Mouse (Mus musculus) embryonic facial prominence, embryonic 12.5 days (tissue): ENCODE measurements at regions not wholly inside any gene's neighbourhood (a gene's known extent, or its start where the extent isn't known, plus 50 kb on each side); places are given as distances from the start of the nearest gene placed in this dataset.
"Not testable (repeated sequence)": the region's sequence is repeated elsewhere in the genome, so short reads cannot be mapped to it uniquely, and the experiment has no call there.

ENCODE experiments used
- ATAC-seq: fragments of 200-750 bp; cut with Nextera tagmentation; 2 replicates; pipeline ENCODE4 v1.8.0; 2017; ENCODE audit not compliant: insufficient number of reproducible peaks, insufficient read depth, low FRiP score, low TSS enrichment
- H3K27ac ChIP-seq: fragments of 300-500 bp; sonication (generic); 2 replicates; pipeline ENCODE4 v1.5.1; 2016; ENCODE audit warnings: mild to moderate bottlenecking
- H3K27me3 ChIP-seq: fragments of 300-500 bp; sonication (generic); 2 replicates; pipeline ENCODE4 v1.6.1; 2016; ENCODE audit warnings: mild to moderate bottlenecking, moderate library complexity
- H3K36me3 ChIP-seq: fragments of 300-500 bp; sonication (generic); 2 replicates; pipeline ENCODE4 v1.6.1; 2016; ENCODE audit warnings: mild to moderate bottlenecking
- H3K4me1 ChIP-seq: fragments of 300-500 bp; sonication (generic); 2 replicates; pipeline ENCODE4 v1.6.1; 2016
- H3K4me2 ChIP-seq: fragments of 300-500 bp; sonication (generic); replicated peaks from 2 replicates; pipeline ENCODE4 v1.6.1; 2016; ENCODE audit warnings: mild to moderate bottlenecking, moderate library complexity
- H3K4me3 ChIP-seq: fragments of 300-500 bp; sonication (generic); 2 replicates; pipeline ENCODE4 v1.5.1; 2016; ENCODE audit warnings: mild to moderate bottlenecking
- H3K9ac ChIP-seq: fragments of 300-500 bp; sonication (generic); 2 replicates; pipeline ENCODE4 v1.6.1; 2016; ENCODE audit warnings: mild to moderate bottlenecking, moderate library complexity
- H3K9me3 ChIP-seq: fragments of 300-500 bp; sonication (generic); 2 replicates; pipeline ENCODE4 v1.6.1; 2016; ENCODE audit warnings: mild to moderate bottlenecking, moderate library complexity
- WGBS: fragments of 180-500 bp; shearing (Covaris S2); methylation state at CpG from one replicate; pipeline ENCODE4 v1.1.7; 2016; 5-methylcytosine and 5-hydroxymethylcytosine counted together

DNA sequence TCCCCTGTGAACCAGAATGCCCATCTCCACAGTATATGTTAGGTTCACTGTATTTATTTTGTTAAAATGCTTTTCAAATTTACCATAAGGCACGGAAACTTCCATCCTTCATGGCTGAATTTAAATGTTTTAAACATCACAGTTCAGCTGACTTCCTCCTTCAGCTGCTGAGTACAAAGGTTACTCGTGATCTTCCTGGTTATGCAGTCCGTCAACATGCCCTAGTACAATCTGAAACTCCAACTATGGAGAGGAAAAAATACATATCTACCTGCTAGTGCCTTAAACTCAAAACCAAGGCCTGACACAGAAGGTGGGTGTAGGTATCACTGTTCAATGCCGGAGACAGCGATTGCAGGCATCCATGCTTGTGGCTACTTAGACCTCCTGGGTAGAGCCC, 280.5 kb upstream of the Arglu1 start:
- Histone ChIP-seq H3K9ac (no peak overlapping the region), H3K27me3 (0 out of 2 replicates have a peak, but pooled peaks cover 3% of the 10 kb centered on the region), H3K4me2 (no peak overlapping the region), H3K36me3 (no peaks in the 10 kb centered on the region), H3K9me3 (no peaks in the 10 kb centered on the region), H3K4me3 (no peak overlapping the region), H3K27ac (no peak overlapping the region), H3K4me1 (peaks cover 17% of the 10 kb centered on the region)
- no peak for ATAC-seq
- WGBS, result 81% methylated on average over 5 of the region's 5 CpGs

DNA sequence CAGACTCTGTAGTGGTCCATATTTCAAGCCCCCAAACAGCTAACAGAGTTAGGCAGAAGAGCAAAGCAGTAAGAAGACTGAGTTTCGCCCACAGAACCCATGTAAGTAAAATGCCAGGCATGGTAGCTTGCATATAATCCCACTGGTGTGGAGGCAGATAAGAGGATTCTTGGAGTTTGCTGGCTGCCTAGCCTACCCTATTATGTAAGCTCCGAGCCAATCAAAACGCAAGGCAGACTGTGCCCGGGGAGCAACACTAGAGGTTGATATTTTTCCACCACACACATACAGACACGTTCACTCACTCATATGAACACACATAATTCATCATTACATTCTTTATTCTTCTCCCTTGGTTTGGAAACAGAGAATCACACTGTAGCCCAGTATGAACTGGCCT, 280.0 kb upstream of the Arglu1 start:
- H3K9ac ChIP-seq, result no peak overlapping the region
- no peaks in the 10 kb centered on the region for H3K36me3 ChIP-seq
- peaks cover 20% of the 10 kb centered on the region for H3K4me1 ChIP-seq
- WGBS, result 92% methylated on average over 5 of the region's 5 CpGs
- H3K27me3 ChIP-seq, result 0 out of 2 replicates have a peak, but pooled peaks cover 3% of the 10 kb centered on the region
- H3K4me2 ChIP-seq, result no peak overlapping the region
- no peak overlapping the region for H3K4me3 ChIP-seq
- no peak overlapping the region for H3K27ac ChIP-seq
- no peaks in the 10 kb centered on the region for H3K9me3 ChIP-seq
- ATAC-seq, result no peak

DNA sequence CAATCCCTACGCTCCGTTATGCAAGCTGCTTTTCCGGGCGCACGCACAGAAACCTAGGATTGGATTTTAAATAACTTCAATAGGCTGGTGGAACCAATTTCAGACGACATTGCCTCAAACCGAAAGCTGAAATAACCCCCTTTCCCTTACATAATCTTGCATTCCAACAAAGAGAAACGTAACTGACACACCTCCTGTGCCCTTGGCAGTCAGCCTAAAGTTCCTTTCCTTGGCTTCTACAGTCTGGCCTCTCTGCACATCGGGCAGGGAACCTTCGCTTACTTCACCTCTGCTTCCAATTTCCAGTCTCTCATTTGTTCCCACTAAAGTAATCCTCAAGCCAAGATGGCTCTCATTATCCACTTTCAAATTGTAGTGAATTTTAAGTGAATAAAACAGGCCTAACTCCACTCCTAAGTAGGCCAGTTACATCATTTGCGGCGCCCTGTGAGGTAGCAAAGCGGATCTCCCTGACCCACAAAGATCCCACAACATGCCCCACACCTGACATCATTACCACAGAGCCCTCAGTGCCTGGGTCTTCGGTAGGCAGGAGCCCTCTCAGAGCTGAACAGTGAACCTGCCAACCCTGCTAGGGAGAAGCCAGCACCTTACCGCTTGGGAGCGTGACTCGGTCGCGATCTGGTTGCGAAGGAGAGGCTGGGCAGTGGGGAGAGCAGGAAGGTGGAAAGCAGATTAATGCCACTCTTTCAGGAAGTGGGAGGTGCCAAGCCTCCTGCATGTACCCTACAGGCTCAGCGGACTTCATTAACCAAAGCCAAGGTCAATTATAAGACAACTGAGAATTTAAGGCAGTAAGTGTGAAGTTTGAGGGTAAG, 279.0 kb upstream of the Arglu1 start:
- WGBS, result 57% methylated on average over 21 of the region's 21 CpGs
- H3K4me3 ChIP-seq, result no peak overlapping the region
- H3K27ac ChIP-seq, result peak overlapping the region; percentile 65

DNA sequence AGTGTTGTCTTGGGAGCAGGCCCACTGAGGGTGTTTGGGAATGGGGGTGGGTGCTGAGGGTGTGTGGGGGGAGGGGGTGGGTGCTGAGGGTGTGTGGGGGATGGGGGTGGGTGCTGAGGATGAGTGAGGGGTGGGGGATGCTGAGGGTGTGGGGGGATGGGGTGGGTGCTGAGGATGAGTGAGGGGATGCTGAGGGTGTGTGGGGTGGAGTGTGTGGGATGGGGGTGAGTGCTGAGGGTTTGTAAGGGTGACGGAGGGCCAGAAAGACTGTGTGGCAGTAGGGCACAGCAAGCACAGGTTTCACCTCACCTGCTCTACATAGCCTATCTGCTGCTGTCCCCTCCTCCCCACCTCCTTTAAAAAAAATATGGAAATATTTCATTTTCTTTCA, 276.3 kb upstream of the Arglu1 start:
- H3K27ac ChIP-seq, result no peak overlapping the region
- no peak for ATAC-seq

More for the DNA sequence above, 279.0 kb upstream of the Arglu1 start:
- ATAC-seq, result peak; percentile 75; the same call in 1 of the 2 replicates
- Histone ChIP-seq H3K9ac (no peak overlapping the region), H3K4me2 (peak overlapping the region; percentile 22; the same call in 1 of the 2 replicates), H3K27me3 (0 out of 2 replicates have a peak, but pooled peaks cover 3% of the 10 kb centered on the region), H3K36me3 (no peaks in the 10 kb centered on the region), H3K9me3 (no peaks in the 10 kb centered on the region), H3K4me1 (peaks cover 20% of the 10 kb centered on the region)

DNA sequence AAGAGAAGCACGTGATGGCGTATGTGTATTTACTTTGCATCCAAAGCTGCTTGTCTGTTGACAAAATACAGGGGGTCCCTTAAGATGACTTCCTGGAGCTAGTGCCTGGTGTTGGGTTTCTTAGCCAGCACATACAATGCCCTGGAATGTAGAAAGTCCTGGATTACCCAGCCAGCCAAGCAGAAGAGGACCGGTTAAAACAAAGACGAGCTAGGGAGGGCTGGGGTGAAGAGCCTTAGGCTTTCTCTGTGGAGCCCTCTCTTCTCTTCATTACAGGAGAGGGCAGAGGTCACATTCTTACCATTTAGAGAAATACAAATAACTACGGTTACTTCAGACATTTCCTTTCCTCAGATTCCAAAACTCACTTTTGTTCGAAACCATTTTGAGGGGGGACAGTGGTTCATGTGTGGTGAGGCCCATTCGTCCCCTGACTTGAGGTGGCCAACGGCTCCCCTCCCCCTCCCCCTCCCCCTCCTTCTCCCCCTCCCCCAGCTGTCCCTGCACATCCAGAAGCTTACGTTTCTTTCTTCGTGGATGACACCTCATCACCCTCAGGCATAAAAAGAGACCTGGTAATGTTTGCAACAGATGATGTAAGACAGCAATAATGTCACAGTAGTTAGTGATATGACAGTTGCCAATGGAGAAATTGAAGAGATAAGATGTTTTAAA, 275.8 kb upstream of the Arglu1 start:
- ATAC-seq, result 0 out of 2 replicates have a peak, but pooled peaks have one; percentile 62
- Histone ChIP-seq H3K27me3 (no peaks in the 10 kb centered on the region), H3K9ac (no peak overlapping the region), H3K4me2 (no peak overlapping the region), H3K9me3 (no peaks in the 10 kb centered on the region), H3K4me3 (no peak overlapping the region), H3K4me1 (peaks cover 20% of the 10 kb centered on the region), H3K36me3 (no peaks in the 10 kb centered on the region), H3K27ac (no peak overlapping the region)
- WGBS, result 6% methylated on average over 10 of the region's 10 CpGs

More for the DNA sequence above, 276.3 kb upstream of the Arglu1 start:
- H3K4me2 ChIP-seq, result no peak overlapping the region
- peaks cover 20% of the 10 kb centered on the region for H3K4me1 ChIP-seq
- no peak overlapping the region for H3K4me3 ChIP-seq
- no peaks in the 10 kb centered on the region for H3K36me3 ChIP-seq
- no peaks in the 10 kb centered on the region for H3K9me3 ChIP-seq
- H3K9ac ChIP-seq, result no peak overlapping the region
- H3K27me3 ChIP-seq, result no peaks in the 10 kb centered on the region
- WGBS, result 75% methylated on average over 1 of the region's 1 CpGs

DNA sequence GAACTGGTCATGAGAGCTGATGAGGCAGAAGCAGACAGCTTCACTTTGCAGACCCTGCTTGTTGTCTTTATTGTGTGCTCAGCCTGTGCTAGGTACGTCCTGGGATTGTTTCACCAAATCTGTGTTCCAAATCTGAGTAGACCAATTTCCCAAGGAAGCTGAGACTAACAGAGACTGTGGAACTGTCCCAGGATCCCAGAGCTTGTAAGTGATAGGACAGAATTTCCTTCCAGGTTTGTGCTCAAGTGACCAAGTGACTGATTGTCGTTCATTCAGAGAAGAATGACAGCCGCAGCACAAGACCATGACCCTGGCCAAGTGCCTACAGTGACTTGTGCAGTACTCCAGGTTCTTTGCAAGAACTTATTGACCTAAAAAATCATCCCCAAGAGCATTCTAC, 269.9 kb upstream of the Arglu1 start:
- ATAC-seq, result no peak
- H3K27me3 ChIP-seq, result no peaks in the 10 kb centered on the region

DNA sequence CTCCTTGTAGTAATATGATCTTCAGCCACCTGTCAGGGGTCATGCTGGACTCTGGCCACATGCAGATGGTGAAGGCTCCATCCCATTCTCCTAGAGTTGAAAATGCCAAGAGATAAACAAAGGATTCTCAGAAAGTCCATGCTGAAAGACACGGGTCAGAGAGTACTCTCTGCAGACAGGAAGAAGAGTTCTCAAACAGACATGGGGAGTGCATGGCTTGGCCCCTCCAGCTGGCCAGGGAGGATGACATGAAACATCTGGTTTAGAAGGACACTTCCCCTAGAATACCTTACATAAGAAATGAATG, 269.4 kb upstream of the Arglu1 start:
- ATAC-seq, result no peak
- Histone ChIP-seq H3K27ac (no peak overlapping the region), H3K36me3 (no peaks in the 10 kb centered on the region), H3K4me3 (no peak overlapping the region), H3K9ac (no peak overlapping the region), H3K4me1 (no peaks in the 10 kb centered on the region), H3K4me2 (no peak overlapping the region), H3K27me3 (no peaks in the 10 kb centered on the region), H3K9me3 (no peaks in the 10 kb centered on the region)
- 46% methylated on average over 1 of the region's 1 CpGs for whole genome bisulfite sequencing

More for the DNA sequence above, 269.9 kb upstream of the Arglu1 start:
- H3K9ac ChIP-seq, result no peak overlapping the region
- H3K4me3 ChIP-seq, result no peak overlapping the region
- no peak overlapping the region for H3K27ac ChIP-seq
- H3K4me1 ChIP-seq, result no peaks in the 10 kb centered on the region
- WGBS, result 83% methylated on average over 3 of the region's 3 CpGs
- H3K36me3 ChIP-seq, result no peaks in the 10 kb centered on the region
- no peak overlapping the region for H3K4me2 ChIP-seq
- no peaks in the 10 kb centered on the region for H3K9me3 ChIP-seq

DNA sequence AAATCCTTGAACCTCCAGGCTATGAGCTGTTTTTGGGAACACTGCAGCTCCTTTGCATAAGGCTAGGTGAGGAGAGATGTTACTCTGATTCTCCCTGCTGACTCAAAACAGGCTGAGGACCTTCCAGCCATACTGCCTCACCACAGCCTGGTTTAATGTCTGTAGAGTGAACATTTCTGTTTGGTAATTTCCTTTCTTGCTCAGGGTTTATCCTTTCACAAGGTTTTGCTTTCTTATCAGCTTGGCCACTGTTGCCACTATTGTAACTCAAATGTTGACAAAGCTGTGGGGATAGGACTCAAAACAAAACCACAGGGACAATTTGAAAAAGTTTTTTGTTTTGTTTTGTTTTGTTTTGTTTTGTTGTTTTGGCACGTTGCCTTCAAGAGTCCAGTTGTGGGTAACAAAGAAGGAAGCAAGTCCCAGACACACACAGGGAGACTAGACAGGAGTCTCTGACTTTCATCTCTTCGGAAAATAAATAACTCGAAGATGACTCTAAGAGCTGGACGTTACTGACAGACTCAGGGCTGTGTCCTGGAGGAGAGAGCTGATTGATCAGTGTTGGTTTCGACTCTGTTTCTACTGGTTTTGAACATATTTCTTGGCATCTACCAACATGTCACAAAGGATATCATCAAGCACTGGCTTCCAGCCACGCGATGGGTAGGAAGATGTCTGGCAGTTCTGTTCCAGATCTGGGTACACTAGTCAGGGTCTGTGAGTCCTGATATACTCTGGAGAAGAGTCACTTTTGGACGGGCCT, 268.9 kb upstream of the Arglu1 start:
- 76% methylated on average over 8 of the region's 8 CpGs for WGBS
- Histone ChIP-seq H3K36me3 (no peaks in the 10 kb centered on the region), H3K9ac (no peak overlapping the region), H3K4me3 (no peak overlapping the region), H3K27me3 (no peaks in the 10 kb centered on the region), H3K27ac (no peak overlapping the region), H3K4me2 (no peak overlapping the region), H3K4me1 (no peaks in the 10 kb centered on the region), H3K9me3 (no peaks in the 10 kb centered on the region)
- no peak for ATAC-seq

DNA sequence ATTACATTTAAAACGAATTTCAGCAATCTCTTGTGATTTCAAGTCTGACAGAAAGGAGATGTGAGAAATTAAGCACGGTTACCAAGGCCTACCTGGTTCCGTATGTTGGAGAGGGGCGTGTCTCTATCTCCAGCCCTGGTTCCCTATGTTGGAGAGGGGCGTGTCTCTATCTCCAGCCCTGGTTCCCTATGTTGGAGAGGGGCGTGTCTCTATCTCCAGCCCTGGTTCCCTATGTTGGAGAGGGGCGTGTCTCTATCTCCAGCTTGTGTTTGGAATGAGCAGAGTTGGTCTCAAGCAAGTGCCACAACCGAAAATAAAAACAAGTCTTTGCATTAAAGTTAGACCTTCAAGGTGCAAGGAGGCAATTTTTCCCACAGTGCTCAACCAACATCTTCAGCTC, 267.8 kb upstream of the Arglu1 start:
- 79% methylated on average over 8 of the region's 8 CpGs for WGBS
- not testable (repeated sequence) for H3K4me1 ChIP-seq, H3K27me3 ChIP-seq, ATAC-seq, H3K4me2 ChIP-seq, H3K27ac ChIP-seq, H3K9ac ChIP-seq, H3K36me3 ChIP-seq, H3K4me3 ChIP-seq, H3K9me3 ChIP-seq

DNA sequence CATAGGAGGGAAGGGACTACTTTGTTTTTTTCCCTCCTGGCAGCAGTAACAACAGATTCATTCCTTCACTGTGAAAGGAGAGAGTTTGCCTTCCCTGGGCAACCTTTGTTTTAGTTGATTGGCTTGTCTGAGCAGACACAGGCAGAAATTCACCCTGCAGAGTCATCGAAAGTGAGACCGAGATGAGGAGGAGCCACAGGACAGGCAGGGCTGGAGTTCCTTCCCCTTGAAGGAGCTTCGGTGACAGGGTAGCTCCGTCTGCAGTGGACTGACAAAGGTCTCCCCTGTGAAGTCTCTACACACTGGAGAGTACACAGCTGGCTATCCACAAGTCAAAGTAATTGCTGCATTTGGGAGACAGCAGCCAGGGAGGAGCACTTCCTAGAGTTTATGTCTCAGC, 261.9 kb upstream of the Arglu1 start:
- Histone ChIP-seq H3K36me3 (no peaks in the 10 kb centered on the region), H3K4me1 (peaks cover 29% of the 10 kb centered on the region), H3K4me2 (no peak overlapping the region), H3K9ac (no peak overlapping the region), H3K9me3 (no peaks in the 10 kb centered on the region), H3K4me3 (no peak overlapping the region), H3K27me3 (no peaks in the 10 kb centered on the region), H3K27ac (no peak overlapping the region)
- no peak for ATAC-seq
- 10% methylated on average over 4 of the region's 4 CpGs for WGBS

DNA sequence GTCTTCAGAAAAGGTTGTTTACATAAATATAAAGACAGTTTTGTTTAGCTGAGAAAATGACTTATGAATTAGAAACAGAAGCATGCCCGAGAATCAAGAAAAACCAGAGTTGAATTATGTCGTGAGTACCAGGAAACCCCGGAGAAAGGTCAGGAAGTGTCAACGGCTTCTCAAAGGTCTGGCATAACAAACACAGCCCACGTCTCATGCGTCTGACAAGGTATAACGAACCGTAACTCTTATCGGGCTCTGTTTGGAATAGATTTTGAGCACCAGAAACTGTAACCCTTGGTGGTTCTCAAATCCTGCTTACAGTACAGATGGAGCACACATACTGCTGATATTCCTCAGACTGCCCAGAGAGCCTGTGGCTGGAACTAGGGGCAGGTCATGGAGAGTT, 260.9 kb upstream of the Arglu1 start:
- H3K27ac ChIP-seq, result no peak overlapping the region
- H3K4me1 ChIP-seq, result peaks cover 29% of the 10 kb centered on the region
- H3K27me3 ChIP-seq, result no peaks in the 10 kb centered on the region
- no peaks in the 10 kb centered on the region for H3K36me3 ChIP-seq
- no peak for ATAC-seq
- WGBS, result 10% methylated on average over 9 of the region's 9 CpGs
- H3K4me2 ChIP-seq, result 0 out of 2 replicates have a peak overlapping the region, but pooled peaks have one; percentile 2
- H3K9me3 ChIP-seq, result no peaks in the 10 kb centered on the region
- no peak overlapping the region for H3K9ac ChIP-seq
- no peak overlapping the region for H3K4me3 ChIP-seq
